Mouse (Mus musculus) right cerebral cortex, postnatal 14 days (tissue): ENCODE measurements around the gene Abhd14b.
A peak's percentile ranks its signal among the peaks of the same experiment; 100 is the strongest.

Source experiments
- DNase-seq: peaks from one replicate; pipeline ENCODE4 v3.0.0; 2022

The Abhd14b gene

GRCm38 (mm10) chr9:106461641-106462429, 14.6 kb downstream of the Abhd14b start:
- no peak for DNase-seq

GRCm38 (mm10) chr9:106462430-106462800, 15.2 kb downstream of the Abhd14b start:
- no peak for DNase-seq

GRCm38 (mm10) chr9:106463122-106464063, 16.1 kb downstream of the Abhd14b start:
- DNase-seq = no peak

- peak; percentile 71 for DNase-seq
Measured at GRCm38 (mm10) chr9:106464751-106465541, 17.7 kb downstream of the Abhd14b start.

GRCm38 (mm10) chr9:106465571-106466200, 18.4 kb downstream of the Abhd14b start, which contains the start of gene Gpr62:
Gene Gpr62, minus strand, starts transcription at chr9:106465938.
- peak; percentile 45 for DNase-seq

- DNase-seq = no peak
Measured at GRCm38 (mm10) chr9:106466721-106467120, 19.5 kb downstream of the Abhd14b start.

- DNase-seq = no peak
Measured at GRCm38 (mm10) chr9:106467746-106468145, 20.5 kb downstream of the Abhd14b start.

- DNase-seq = no peak
Measured at GRCm38 (mm10) chr9:106469317-106469716, 22.1 kb downstream of the Abhd14b start.

GRCm38 (mm10) chr9:106469776-106470175, 22.5 kb downstream of the Abhd14b start:
- DNase-seq = peak; percentile 3

- peak; percentile 4 for DNase-seq
Measured at GRCm38 (mm10) chr9:106470991-106471750, 23.9 kb downstream of the Abhd14b start.

- DNase-seq = peak; percentile 41
Measured at GRCm38 (mm10) chr9:106471892-106472291, 24.6 kb downstream of the Abhd14b start.

GRCm38 (mm10) chr9:106472321-106472720, 25.1 kb downstream of the Abhd14b start:
- DNase-seq = peak; percentile 1

GRCm38 (mm10) chr9:106473081-106473752, 26.0 kb downstream of the Abhd14b start:
- DNase-seq = peak; percentile 7

GRCm38 (mm10) chr9:106473753-106474105, 26.5 kb downstream of the Abhd14b start:
- no peak for DNase-seq

GRCm38 (mm10) chr9:106474456-106474855, 27.2 kb downstream of the Abhd14b start:
- peak; percentile 50 for DNase-seq

GRCm38 (mm10) chr9:106475046-106475445, 27.8 kb downstream of the Abhd14b start:
- no peak for DNase-seq

GRCm38 (mm10) chr9:106475663-106476001, 28.4 kb downstream of the Abhd14b start, which contains the start of gene Rrp9:
Gene Rrp9, plus strand, starts transcription at chr9:106475963.
- DNase-seq = peak; percentile 7

GRCm38 (mm10) chr9:106476002-106476923, 29.0 kb downstream of the Abhd14b start:
- DNase-seq = peak; percentile 23

- DNase-seq = peak; percentile 98
Measured at GRCm38 (mm10) chr9:106476924-106477484, 29.7 kb downstream of the Abhd14b start, which contains the start of gene Parp3. Gene Parp3, minus strand, starts transcription at chr9:106476949.
